Mouse (Mus musculus) Patski (cell line): ENCODE data around the gene Trpm1. TPM values are rescaled to one million over a fixed set of nuclear protein-coding genes. Genes with fewer than 3 reads are reported as not detected.

Source experiments
- ATAC-seq: fragments of 100-300 bp; one replicate; pipeline ENCODE4 v1.8.0; 2021
- CTCF ChIA-PET: fragments of 350-600 bp; sonication (Branson Sonifier 250); formaldehyde crosslinking; loops from one replicate; lab custom pipeline; 2022; ENCODE audit warnings: inconsistent platforms; lab: Charles Lee
- POLR2A ChIA-PET: fragments of 350-600 bp; sonication (Branson Sonifier 250); formaldehyde crosslinking; loops from one replicate; lab custom pipeline; 2022; ENCODE audit warnings: antibody characterized with exemption, inconsistent platforms; lab: Charles Lee
- DNase-seq: peaks from one replicate; pipeline ENCODE4 v3.0.0-alpha.2; 2011; ENCODE audit warnings: low read depth, low spot score
- H3K27me3 ChIP-seq: fragments of 371-371 bp; one replicate; pipeline ENCODE4 v1.5.1; 2021
- CTCF ChIP-seq: fragments of 100-300 bp; IDR thresholded peaks from one replicate; pipeline ENCODE4 v1.5.1; 2021
- in situ Hi-C: fragments of 300-500 bp; cut with MboI; formaldehyde crosslinking; loops from 3 replicates; pipeline ENCODE4 v1.11.1; 2018; ENCODE audit warnings: low pct_unique_long_range_greater_than_20kb, mixed read lengths
- polyA plus RNA-seq: library from polyadenylated mRNA; unstranded; gene quantifications from one replicate; pipeline ENCODE4 v1.2.3, GENCODE M21; 2021

The Trpm1 gene
- polyA plus RNA-seq, 1 experiment from 2014 or later = 0.28 TPM

- in situ Hi-C loops = no loop called here
- DNase-seq = no peak
- ATAC-seq = no peak
- TF ChIP-seq CTCF = no peak
- H3K27me3 ChIP-seq = no peaks in the 10 kb centered on the region
- CTCF ChIA-PET = no interaction called here
- POLR2A ChIA-PET = no interaction called here
These were observed 90.7 kb downstream of the Trpm1 start for GRCm38 (mm10) chr7:64244371-64244770.

GRCm38 (mm10) chr7:64246713-64247112 is 93.1 kb downstream of the Trpm1 start:
- POLR2A ChIA-PET = no interaction called here
- CTCF ChIA-PET = interaction anchor here (1.1 to 2.1 kb wide), 4 partner anchors 11 to 16 kb away, joined by 3 to 4 read pairs (median 4); no protein-coding TSS in a partner anchor
- in situ Hi-C loops = no loop called here
- TF ChIP-seq CTCF = no peak
- ATAC-seq (no peak), DNase-seq (no peak)
- no peaks in the 10 kb centered on the region for H3K27me3 ChIP-seq

DNA sequence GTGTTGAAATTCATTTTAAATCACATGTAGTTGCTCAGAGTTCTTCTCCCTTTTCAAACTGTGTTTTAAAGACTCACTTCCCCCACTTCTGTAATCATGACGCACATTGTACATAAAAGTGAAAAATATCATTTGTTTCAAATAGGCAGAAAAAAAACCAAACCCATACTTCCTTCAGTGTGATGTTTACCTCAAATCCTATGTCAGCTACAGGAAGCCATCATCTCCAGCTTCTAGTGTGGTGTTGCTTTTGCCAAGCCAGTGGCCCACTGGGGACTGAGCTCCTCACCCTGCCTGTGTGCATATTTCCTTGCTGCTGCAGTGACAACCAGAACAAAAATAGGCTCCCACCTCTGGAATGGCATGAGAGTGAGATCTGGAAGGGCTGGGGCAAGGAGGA is 94.7 kb downstream of the Trpm1 start:
- no peak for DNase-seq

GRCm38 (mm10) chr7:64249715-64250114 is 96.1 kb downstream of the Trpm1 start:
- in situ Hi-C loops = no loop called here
- POLR2A ChIA-PET = interaction anchor here (1.5 kb wide), 1 partner anchor 38 kb away, joined by 4 read pairs; the partner anchor contains the start of gene Mtmr10
- ATAC-seq (peak; percentile 96), DNase-seq (peak; percentile 44)
- CTCF ChIA-PET = interaction anchor here (1.0 to 1.3 kb wide), 3 partner anchors 20 to 43 kb away, joined by 3 to 5 read pairs (median 5); no protein-coding TSS in a partner anchor
- no peak for TF ChIP-seq CTCF
- no peaks in the 10 kb centered on the region for H3K27me3 ChIP-seq

More for the DNA sequence above, 94.7 kb downstream of the Trpm1 start:
- no peak for TF ChIP-seq CTCF
- in situ Hi-C loops = no loop called here
- ATAC-seq = no peak
- ChIA-PET POLR2A (interaction anchor here (1.5 kb wide), 1 partner anchor 39 kb away, joined by 4 read pairs; the partner anchor contains the start of gene Mtmr10), CTCF (interaction anchor here (0.8 to 1.4 kb wide), 3 partner anchors 15 to 26 kb away, joined by 3 to 5 read pairs (median 3); no protein-coding TSS in a partner anchor)
- no peaks in the 10 kb centered on the region for H3K27me3 ChIP-seq

DNA sequence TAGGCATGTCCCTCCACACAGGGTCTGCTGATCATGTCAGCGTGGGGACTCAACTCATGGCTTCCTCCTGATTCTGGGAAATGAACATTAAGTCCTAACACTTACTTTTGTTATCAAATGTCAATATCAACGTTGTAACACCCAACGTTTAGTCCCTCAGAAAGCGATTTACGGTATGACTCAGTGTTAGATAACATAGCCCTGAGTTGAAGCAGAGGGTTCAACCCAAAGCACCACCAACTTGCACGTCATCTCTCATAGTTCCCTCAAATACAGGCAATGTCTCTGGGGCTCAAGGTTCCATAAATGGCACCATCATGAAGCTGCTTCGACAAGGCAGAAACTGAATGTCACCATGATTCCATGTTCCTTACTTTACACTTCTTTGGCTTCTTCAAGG is 96.8 kb downstream of the Trpm1 start:
- in situ Hi-C loops = no loop called here
- ChIA-PET POLR2A (interaction anchor here (0.5 kb wide), 1 partner anchor 41 kb away, joined by 3 read pairs; no protein-coding TSS in a partner anchor), CTCF (no interaction called here)
- H3K27me3 ChIP-seq = no peaks in the 10 kb centered on the region
- ATAC-seq (no peak), DNase-seq (no peak)
- no peak for TF ChIP-seq CTCF

GRCm38 (mm10) chr7:64253736-64254135 is 100.1 kb downstream of the Trpm1 start:
- ChIA-PET POLR2A (no interaction called here), CTCF (interaction anchor here (0.9 to 1.1 kb wide), 2 partner anchors 12 kb away, joined by 3 read pairs; no protein-coding TSS in a partner anchor)
- no peak for DNase-seq
- TF ChIP-seq CTCF = no peak
- no peaks in the 10 kb centered on the region for H3K27me3 ChIP-seq
- ATAC-seq = no peak
- in situ Hi-C loops = no loop called here

- ChIA-PET POLR2A (no interaction called here), CTCF (interaction anchor here (1.4 kb wide), 1 partner anchor 12 kb away, joined by 3 read pairs; no protein-coding TSS in a partner anchor)
- no peak for DNase-seq
These were observed 112.1 kb downstream of the Trpm1 start for GRCm38 (mm10) chr7:64265502-64266279.

DNA sequence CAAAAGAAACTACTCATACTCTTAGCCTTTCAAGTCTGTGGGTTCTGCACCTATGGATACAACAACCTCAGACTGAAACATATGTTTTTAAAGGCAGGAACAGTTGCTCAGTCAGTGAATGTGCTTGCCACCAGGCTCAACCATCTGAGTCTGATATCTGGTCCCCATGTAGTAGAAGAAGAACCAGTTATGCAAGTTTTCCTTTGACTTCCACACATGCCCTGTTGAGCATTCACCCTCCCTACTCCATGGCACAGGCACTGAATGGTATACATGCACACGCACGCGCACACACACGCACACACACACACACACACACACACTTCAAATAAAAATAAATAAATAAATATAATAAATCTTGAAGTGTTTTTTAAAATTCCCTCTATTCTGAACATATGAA is 113.0 kb downstream of the Trpm1 start:
- TF ChIP-seq CTCF = no peak
- no peaks in the 10 kb centered on the region for H3K27me3 ChIP-seq
- ATAC-seq = no peak
- DNase-seq = no peak
- CTCF ChIA-PET = interaction anchor here (1.4 kb wide), 1 partner anchor 13 kb away, joined by 3 read pairs; no protein-coding TSS in a partner anchor
- POLR2A ChIA-PET = no interaction called here
- in situ Hi-C loops = no loop called here

More at GRCm38 (mm10) chr7:64265502-64266279, 112.1 kb downstream of the Trpm1 start:
- H3K27me3 ChIP-seq = no peaks in the 10 kb centered on the region
- ATAC-seq = no peak
- in situ Hi-C loops = no loop called here
- TF ChIP-seq CTCF = no peak

GRCm38 (mm10) chr7:64271926-64272325 is 118.3 kb downstream of the Trpm1 start:
- no peaks in the 10 kb centered on the region for H3K27me3 ChIP-seq
- ChIA-PET POLR2A (no interaction called here), CTCF (no interaction called here)
- no peak for TF ChIP-seq CTCF
- ATAC-seq (no peak), DNase-seq (no peak)
- in situ Hi-C loops = no loop called here

- DNase-seq (no peak), ATAC-seq (no peak)
- POLR2A ChIA-PET = interaction anchor here (1.1 kb wide), 1 partner anchor 12 kb away, joined by 3 read pairs; the partner anchor contains the start of gene Mtmr10
- TF ChIP-seq CTCF = no peak
- CTCF ChIA-PET = interaction anchor here (0.9 to 1.4 kb wide), 3 partner anchors 11 to 119 kb away, joined by 3 to 4 read pairs (median 3); partner anchors contain the start of gene Mtmr10
- in situ Hi-C loops = loop anchor here (5.0 kb wide), 1 partner anchor 38 kb away; no protein-coding TSS in a partner anchor
- no peaks in the 10 kb centered on the region for H3K27me3 ChIP-seq
These were observed 121.9 kb downstream of the Trpm1 start for GRCm38 (mm10) chr7:64275518-64275917.
